Mouse (Mus musculus): ENCODE measurements at regions not wholly inside any gene's neighbourhood (a gene's known extent, or its start where the extent isn't known, plus 50 kb on each side); places are given as distances from the start of the nearest gene placed in this dataset.

GRCm38 (mm10) chr10:15397114-15397513 is 679.1 kb upstream of the Gje1 start:
- no peak for TF ChIP-seq MAX (IDR thresholded peaks at IDR 0.05)
- TF ChIP-seq CTCF (IDR thresholded peaks at IDR 0.05; ENCODE audit: control insufficient read depth, insufficient read depth, insufficient read length) = no peak
- no peak for TF ChIP-seq USF1 (IDR thresholded peaks at IDR 0.05; ENCODE audit: low read depth)
